Mouse (Mus musculus) neural tube, embryonic 12.5 days (tissue): ENCODE data around the gene Uspl1. TPM values are rescaled to one million over a fixed set of nuclear protein-coding genes. Genes with fewer than 3 reads are reported as not detected.
A peak's percentile ranks its signal among the peaks of the same experiment; 100 is the strongest.
"Not testable (repeated sequence)": the region's sequence is repeated elsewhere in the genome, so short reads cannot be mapped to it uniquely, and the experiment has no call there.

Source experiments
- ATAC-seq: fragments of 200-750 bp; cut with Nextera tagmentation; 2 replicates; pipeline ENCODE4 v1.8.0; 2017; ENCODE audit warnings: low read depth, mild to moderate bottlenecking, moderate TSS enrichment, moderate library complexity; ENCODE audit not compliant: low FRiP score
- H3K27ac ChIP-seq: fragments of 300-500 bp; sonication (generic); 2 replicates; pipeline ENCODE4 v1.5.1; 2016
- H3K27me3 ChIP-seq: fragments of 300-500 bp; sonication (generic); replicated peaks from 2 replicates; pipeline ENCODE4 v1.6.1; 2016; ENCODE audit warnings: mild to moderate bottlenecking
- H3K36me3 ChIP-seq: fragments of 300-500 bp; sonication (generic); 2 replicates; pipeline ENCODE4 v1.6.1; 2016; ENCODE audit warnings: mild to moderate bottlenecking
- H3K4me1 ChIP-seq: fragments of 300-500 bp; sonication (generic); 2 replicates; pipeline ENCODE4 v1.6.1; 2016
- H3K4me2 ChIP-seq: fragments of 300-500 bp; sonication (generic); replicated peaks from 2 replicates; pipeline ENCODE4 v1.6.1; 2016; ENCODE audit warnings: mild to moderate bottlenecking
- H3K4me3 ChIP-seq: fragments of 300-500 bp; sonication (generic); 2 replicates; pipeline ENCODE4 v1.5.1; 2016
- H3K9ac ChIP-seq: fragments of 300-500 bp; sonication (generic); 2 replicates; pipeline ENCODE4 v1.6.1; 2016; ENCODE audit warnings: mild to moderate bottlenecking
- H3K9me3 ChIP-seq: fragments of 300-500 bp; sonication (generic); 2 replicates; pipeline ENCODE4 v1.6.1; 2016; ENCODE audit warnings: mild to moderate bottlenecking
- WGBS: fragments of 180-500 bp; shearing (Covaris S2); methylation state at CpG from one replicate; pipeline ENCODE4 v1.1.7; 2016; 5-methylcytosine and 5-hydroxymethylcytosine counted together
- polyA plus RNA-seq: library from polyadenylated mRNA; unstranded; fragments of >200 nt; fragmentation: Nextera tagmentation; extraction: Ambion mirVana; gene quantifications from 2 replicates; pipeline ENCODE4 v1.2.1, GENCODE M21; 2016

Gene Uspl1
- polyA plus RNA-seq = 68.8 and 72.0 TPM in 2 replicates

DNA sequence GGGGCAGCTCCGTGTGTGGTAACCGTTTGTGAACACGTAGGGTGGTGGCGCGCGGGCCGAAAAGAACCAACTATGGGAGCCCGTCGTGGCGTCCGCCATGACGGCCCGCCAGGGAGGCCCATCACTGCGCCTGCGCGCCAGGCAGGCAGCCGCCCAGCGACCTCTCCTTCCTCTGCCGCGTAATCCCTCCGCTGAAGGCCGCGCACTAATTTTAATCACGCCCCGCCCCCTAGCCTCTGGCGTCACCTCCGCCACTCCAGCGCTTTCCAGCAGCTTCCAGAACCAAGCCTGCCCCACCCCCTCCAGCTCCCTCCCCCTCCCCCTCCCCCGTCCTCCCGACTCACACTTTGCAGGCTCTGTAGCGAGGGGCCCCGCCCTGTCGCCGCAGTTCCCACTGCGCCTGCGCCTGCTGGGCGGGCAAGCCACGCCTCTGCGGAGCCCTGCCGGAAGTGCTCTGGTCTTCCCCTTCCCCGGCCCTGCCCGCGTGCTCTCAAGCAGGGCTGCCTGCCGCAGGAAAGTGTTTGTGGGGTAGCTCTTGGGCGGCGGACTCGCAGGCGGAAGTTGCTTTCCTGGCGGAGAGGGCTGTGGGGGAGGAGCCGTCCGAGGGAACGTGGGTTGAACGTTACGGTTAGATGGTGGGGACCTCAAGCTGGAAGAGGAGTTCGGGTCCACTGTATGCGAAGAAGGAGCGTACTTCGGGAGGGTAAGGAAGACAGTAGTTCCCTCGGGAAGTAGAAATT is at the start of gene Uspl1, which contains the start of gene Hmgb1:
Gene Uspl1 (plus strand): TSS at position 247 of the 740 bp plus-strand sequence.
Gene Hmgb1 (minus strand): TSS at position 386 of the 740 bp plus-strand sequence.
- Histone ChIP-seq H3K4me2 (peak within 1 kb of the TSS; percentile 69), H3K27me3 (no peaks in the 10 kb centered on the region), H3K36me3 (peaks cover 5% of the 10 kb centered on the region), H3K27ac (peak within 1 kb of the TSS; percentile 90), H3K9me3 (no peaks in the 10 kb centered on the region), H3K4me3 (peak within 1 kb of the TSS; percentile 69), H3K4me1 (peaks cover 14% of the 10 kb centered on the region), H3K9ac (peak within 1 kb of the TSS; percentile 80)
- under 1% methylated on average over 59 of the region's 59 CpGs for WGBS
- ATAC-seq = peak; percentile 96

DNA sequence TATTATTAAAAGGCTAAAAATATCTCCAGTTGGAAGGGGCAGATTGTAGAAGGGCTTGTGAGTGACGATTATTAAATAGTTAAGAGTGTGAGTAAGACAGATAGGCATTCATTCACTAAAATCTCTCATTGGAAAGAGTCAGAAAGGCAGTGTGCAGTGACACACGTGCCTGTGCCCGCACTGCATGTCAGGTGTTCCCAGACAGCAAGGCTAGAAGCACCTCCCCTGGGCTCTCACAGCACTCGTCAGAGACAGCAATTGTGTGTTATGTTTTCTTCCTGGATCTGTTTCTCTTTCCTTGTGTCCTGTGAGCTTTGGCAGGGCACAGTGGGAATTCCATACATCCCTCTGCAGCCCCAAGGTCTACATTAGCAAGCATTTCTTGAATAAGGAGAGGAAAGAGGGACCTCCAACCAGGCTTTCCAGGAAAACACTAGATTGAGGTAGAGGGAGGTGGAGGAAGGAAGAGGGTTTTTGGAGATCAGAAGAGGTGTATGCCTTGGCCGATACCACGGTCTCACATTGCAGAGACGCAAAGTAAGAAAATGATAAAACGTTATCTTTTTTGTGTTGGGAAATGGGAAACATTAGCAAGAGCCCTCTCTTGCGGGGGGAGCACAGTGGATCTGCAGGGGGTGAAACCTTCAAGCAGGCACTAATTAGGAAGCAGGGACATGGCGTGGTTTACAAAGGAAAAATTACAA is 49.2 kb upstream of the Uspl1 start:
- Histone ChIP-seq H3K9ac (no peak overlapping the region), H3K4me3 (no peak overlapping the region), H3K4me2 (no peak overlapping the region), H3K9me3 (no peaks in the 10 kb centered on the region), H3K4me1 (no peaks in the 10 kb centered on the region), H3K27me3 (no peaks in the 10 kb centered on the region), H3K36me3 (no peaks in the 10 kb centered on the region), H3K27ac (no peak overlapping the region)
- WGBS = 82% methylated on average over 10 of the region's 10 CpGs
- no peak for ATAC-seq

DNA sequence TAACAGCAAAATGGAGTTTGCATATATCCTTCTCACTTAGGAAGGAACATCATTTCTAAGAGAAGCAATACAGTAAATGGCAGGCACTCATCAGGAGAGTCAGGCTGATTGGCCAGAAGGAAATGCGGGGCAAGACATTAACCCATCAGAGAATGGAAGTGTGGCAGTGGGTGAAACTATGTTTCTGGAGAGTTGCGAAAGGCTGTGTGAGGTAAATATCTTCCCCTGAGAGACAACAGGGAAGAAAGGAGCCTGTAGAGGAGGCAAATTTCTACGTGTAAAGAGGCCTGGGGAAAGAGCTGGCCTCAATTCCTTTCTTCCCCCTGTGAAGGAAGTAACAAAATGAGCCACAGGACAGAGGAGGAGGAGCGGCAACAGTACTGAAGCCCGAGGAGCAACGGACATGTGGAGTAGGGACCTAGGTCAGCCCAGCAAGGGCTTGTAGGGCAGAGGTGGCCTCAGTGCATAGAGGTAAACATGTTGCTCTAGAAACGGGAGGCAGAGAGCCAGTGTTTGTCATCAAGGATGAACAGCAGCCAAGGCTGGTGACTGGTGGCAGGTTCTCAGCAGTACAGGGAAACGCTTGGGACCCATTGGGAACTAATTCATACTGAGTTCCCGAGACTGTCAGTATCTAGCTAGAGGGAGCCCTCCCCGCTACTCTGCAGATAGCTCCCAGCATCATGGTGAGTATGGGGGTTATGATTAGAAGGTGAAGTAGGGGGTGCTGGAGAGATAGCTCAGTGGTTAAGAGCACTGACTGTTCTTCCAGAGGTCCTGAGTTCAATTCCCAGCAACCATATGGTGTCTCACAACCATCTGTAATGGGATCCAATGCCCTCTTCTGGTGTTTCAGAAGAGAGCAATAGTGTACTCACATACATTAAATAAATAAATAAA is 48.4 kb upstream of the Uspl1 start:
- Histone ChIP-seq H3K4me1 (no peaks in the 10 kb centered on the region), H3K4me2 (no peak overlapping the region), H3K4me3 (no peak overlapping the region), H3K9ac (no peak overlapping the region), H3K9me3 (no peaks in the 10 kb centered on the region), H3K27me3 (no peaks in the 10 kb centered on the region), H3K36me3 (no peaks in the 10 kb centered on the region), H3K27ac (no peak overlapping the region)
- WGBS = 82% methylated on average over 10 of the region's 10 CpGs
- no peak for ATAC-seq

DNA sequence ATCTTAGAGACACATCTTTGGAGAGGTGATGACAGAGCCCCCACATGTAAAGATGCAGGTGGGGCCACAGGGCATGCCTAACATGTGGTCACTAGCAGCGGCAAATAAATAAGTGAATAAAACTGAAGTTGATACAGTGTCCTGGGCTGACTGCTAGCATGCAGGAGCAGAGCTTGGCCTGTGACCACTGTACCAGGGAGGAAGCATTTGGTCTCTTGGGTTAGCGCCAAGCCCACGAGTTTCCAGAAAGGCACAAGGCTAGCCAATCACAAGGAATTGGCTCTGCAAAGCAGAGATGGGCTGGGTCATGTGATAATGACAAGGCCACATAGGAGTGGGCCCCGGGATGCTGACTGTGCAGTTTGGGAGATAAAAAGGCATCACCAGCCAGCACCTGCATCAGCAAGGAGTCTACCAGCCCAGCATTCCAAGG is 47.2 kb upstream of the Uspl1 start:
- no peaks in the 10 kb centered on the region for H3K36me3 ChIP-seq
- no peak overlapping the region for H3K4me3 ChIP-seq
- H3K27ac ChIP-seq = no peak overlapping the region
- no peak overlapping the region for H3K4me2 ChIP-seq
- no peaks in the 10 kb centered on the region for H3K4me1 ChIP-seq
- WGBS = 83% methylated on average over 4 of the region's 4 CpGs
- H3K9me3 ChIP-seq = no peaks in the 10 kb centered on the region
- H3K27me3 ChIP-seq = no peaks in the 10 kb centered on the region
- H3K9ac ChIP-seq = no peak overlapping the region
- ATAC-seq = no peak

DNA sequence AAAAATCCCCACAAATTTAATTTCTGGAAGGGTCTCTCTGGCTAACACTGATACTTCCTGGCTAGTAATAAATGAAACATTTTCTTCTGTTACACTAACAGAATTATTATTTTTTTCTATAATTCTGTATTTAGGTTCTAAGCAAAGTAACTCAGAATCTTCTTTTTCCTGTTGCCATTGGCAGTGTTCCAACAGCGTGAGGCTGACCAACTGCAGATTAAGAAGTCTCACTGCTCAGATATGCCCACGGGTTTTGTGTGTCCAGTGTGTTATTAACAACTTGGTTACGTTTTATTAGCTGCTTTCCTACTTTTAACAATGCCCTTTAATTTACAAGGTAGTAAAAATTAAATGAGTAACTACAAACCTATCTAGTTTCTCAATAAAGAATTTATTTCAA is 46.7 kb upstream of the Uspl1 start:
- H3K27ac ChIP-seq = no peak overlapping the region
- H3K4me2 ChIP-seq = no peak overlapping the region
- H3K27me3 ChIP-seq = no peaks in the 10 kb centered on the region
- H3K4me1 ChIP-seq = no peaks in the 10 kb centered on the region
- no peaks in the 10 kb centered on the region for H3K36me3 ChIP-seq
- no peak overlapping the region for H3K4me3 ChIP-seq
- no peaks in the 10 kb centered on the region for H3K9me3 ChIP-seq
- WGBS = 79% methylated on average over 3 of the region's 3 CpGs
- ATAC-seq = no peak
- H3K9ac ChIP-seq = no peak overlapping the region

DNA sequence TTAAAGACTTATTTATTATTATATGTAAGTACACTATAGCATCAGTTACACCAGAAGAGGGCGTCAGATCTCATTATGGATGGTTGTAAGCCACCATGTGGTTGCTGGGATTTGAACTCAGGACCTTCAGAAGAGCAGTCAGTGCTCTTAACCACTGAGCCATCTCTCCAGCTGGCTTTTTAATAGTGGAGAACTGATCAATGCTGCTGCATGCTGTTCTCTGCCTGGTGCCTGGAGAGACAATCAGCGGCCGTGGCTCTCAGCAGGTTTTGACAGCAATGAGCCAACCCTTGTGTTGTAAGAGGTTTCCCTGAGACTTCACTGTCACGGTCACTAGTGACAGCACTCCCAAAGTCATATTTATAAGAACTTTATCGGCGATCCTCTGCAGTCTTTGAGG is 46.1 kb upstream of the Uspl1 start:
- H3K27ac ChIP-seq, H3K36me3 ChIP-seq, H3K4me1 ChIP-seq, H3K9ac ChIP-seq, H3K4me3 ChIP-seq, ATAC-seq, H3K27me3 ChIP-seq, H3K4me2 ChIP-seq, H3K9me3 ChIP-seq: not testable (repeated sequence)
- 90% methylated on average over 6 of the region's 6 CpGs for WGBS

DNA sequence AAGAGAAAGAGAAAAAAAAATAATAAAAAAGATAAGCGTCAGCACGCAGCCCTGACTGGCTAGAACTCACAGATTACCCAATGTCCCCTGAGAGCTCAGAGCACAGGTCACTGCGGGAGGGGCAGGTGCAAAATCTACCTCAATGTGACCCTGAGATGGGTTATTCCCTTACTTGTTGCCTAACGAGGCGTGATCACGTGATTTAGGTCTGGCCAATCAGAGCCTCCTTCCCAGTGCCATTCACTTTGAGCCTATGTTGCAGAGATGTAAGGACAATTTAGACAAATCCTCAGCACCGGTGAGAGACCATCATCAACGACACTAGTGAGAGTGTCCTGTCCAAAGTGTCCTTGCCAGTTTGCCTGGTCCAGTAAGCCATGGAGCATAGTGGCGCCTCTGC is 43.8 kb upstream of the Uspl1 start:
- no peak overlapping the region for H3K9ac ChIP-seq
- no peaks in the 10 kb centered on the region for H3K9me3 ChIP-seq
- H3K27me3 ChIP-seq = no peaks in the 10 kb centered on the region
- no peak for ATAC-seq
- H3K4me1 ChIP-seq = no peaks in the 10 kb centered on the region
- no peaks in the 10 kb centered on the region for H3K36me3 ChIP-seq
- H3K27ac ChIP-seq = no peak overlapping the region
- H3K4me3 ChIP-seq = no peak overlapping the region
- 58% methylated on average over 9 of the region's 9 CpGs for WGBS
- no peak overlapping the region for H3K4me2 ChIP-seq

DNA sequence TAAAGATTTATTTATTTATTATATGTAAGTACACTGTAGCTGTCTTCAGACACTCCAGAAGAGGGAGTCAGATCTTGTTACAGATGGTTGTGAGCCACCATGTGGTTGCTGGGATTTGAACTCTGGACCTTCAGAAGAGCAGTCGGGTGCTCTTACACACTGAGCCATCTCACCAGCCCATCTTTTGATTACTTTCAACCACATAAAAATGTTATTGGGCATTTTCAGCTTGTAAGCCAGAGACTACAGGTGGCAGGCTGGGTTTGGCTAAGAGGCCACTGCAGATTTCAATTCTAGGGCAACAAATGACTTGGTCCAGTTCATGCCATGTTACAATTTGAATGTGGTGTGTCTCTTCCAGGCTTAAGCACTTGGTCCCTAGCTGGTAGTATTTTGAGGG is 43.0 kb upstream of the Uspl1 start:
- H3K4me2 ChIP-seq, H3K27ac ChIP-seq, ATAC-seq, H3K36me3 ChIP-seq, H3K4me1 ChIP-seq, H3K9me3 ChIP-seq, H3K4me3 ChIP-seq, H3K9ac ChIP-seq, H3K27me3 ChIP-seq: not testable (repeated sequence)
- WGBS = 96% methylated on average over 1 of the region's 1 CpGs

DNA sequence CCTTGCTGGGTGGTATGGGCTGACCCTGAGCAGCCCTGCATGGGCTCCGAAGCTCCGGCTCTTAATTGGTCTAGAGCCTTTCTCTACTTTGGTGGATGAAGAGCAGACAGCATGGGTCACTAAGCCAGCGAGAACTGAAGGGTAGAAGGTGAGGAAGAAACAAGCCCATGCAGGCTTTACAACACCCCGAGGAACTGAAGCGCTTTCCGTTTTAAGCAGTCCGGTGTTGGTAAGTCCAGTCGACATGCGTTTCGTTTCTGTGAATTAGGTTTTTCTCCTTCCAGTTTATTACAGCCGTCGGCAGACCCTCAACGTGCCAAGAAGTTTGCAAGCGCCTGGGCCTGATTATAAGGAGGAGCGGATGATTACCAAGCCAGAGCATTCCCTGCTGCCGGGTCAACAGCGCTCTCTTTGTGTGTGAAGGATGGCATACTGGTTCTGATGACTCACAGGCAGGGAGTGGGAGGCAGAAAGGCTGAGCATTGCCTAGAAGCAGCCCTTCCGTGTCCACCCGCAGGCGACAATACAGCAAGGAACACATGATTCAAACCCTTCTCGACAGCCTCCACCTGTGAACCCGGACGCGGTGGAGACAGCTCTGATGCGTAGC is 40.3 kb upstream of the Uspl1 start:
- Histone ChIP-seq H3K27me3 (no peaks in the 10 kb centered on the region), H3K4me3 (no peak overlapping the region), H3K9me3 (no peaks in the 10 kb centered on the region), H3K9ac (no peak overlapping the region), H3K4me2 (no peak overlapping the region), H3K27ac (no peak overlapping the region), H3K4me1 (no peaks in the 10 kb centered on the region), H3K36me3 (no peaks in the 10 kb centered on the region)
- ATAC-seq = no peak
- WGBS = 73% methylated on average over 25 of the region's 25 CpGs

DNA sequence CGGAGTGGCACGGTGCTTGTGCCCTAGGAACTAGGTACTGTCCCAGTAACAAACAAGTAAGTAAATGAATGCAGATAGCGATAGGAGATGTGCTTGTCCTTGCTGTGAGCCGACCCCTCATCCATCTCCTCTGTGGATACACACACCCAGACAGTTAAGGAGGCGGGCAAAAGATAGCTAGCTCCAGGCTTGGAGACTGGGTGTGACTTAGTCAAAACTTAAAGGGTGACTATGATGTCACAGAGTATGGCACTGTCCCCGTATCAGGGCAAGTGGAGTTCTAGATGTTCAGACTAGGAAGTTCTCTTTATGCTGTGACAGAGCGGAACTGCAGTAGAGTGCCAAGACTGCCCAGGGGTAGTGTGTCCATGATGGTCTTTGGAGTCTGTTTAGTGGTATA is 37.5 kb upstream of the Uspl1 start:
- 90% methylated on average over 7 of the region's 7 CpGs for WGBS
- no peak for ATAC-seq
- H3K27ac ChIP-seq = no peak overlapping the region

DNA sequence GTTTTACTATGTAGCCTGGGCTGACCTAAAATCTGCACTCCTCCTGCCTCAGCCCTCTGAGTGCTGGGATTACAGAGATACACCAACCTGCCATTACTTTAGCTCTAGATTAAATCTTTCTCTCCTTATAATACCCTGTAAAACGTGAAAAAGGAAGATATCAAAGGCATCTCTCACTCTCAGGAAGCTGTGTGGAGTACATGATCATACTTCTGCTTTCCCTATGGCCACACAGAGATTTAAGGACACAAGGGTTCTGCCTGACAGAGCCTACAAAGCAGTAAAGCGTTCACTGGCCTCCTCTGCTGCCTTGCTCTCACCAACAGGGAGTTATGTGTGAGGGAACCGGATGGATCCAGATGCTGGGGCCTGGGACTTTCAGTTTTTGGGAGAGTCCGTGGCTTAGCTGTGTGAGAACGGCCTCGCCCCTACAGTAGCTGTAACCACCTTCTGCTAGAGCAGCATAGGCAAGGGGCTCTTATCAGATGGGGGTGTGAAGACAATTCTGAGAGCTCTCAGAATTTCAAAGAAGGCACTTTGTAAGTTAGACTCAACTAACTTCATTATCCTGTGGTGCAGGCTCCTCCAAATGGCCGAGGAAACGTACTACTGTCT is 36.7 kb upstream of the Uspl1 start:
- Histone ChIP-seq H3K36me3 (no peaks in the 10 kb centered on the region), H3K4me3 (no peak overlapping the region), H3K9ac (no peak overlapping the region), H3K4me1 (peaks cover 3% of the 10 kb centered on the region), H3K27ac (no peak overlapping the region), H3K4me2 (no peak overlapping the region), H3K27me3 (no peaks in the 10 kb centered on the region), H3K9me3 (no peaks in the 10 kb centered on the region)
- 85% methylated on average over 8 of the region's 8 CpGs for WGBS
- ATAC-seq = no peak

More for the DNA sequence above, 37.5 kb upstream of the Uspl1 start:
- Histone ChIP-seq H3K9ac (no peak overlapping the region), H3K27me3 (no peaks in the 10 kb centered on the region), H3K9me3 (no peaks in the 10 kb centered on the region), H3K4me2 (no peak overlapping the region), H3K4me1 (no peaks in the 10 kb centered on the region), H3K4me3 (no peak overlapping the region), H3K36me3 (no peaks in the 10 kb centered on the region)
